Mouse (Mus musculus): ENCODE measurements around the gene Phldb2.

GRCm38 (mm10) chr16:45940701-45941100, 12.7 kb downstream of the Phldb2 start:
- TF ChIP-seq CTCF (IDR thresholded peaks at IDR 0.05; ENCODE audit: control insufficient read depth, insufficient read depth, insufficient read length): no peak
- no peak for TF ChIP-seq MAX (IDR thresholded peaks at IDR 0.05)
- no peak for TF ChIP-seq MYOG (IDR thresholded peaks at IDR 0.05; ENCODE audit: control insufficient read depth, extremely low read depth, insufficient read length)
